Mouse (Mus musculus) cortical plate, adult 2 months (tissue): Measurements from ENCODE around the gene Trim2.

Experiments
- CTCF ChIP-seq: fragments of 200-500 bp; IDR thresholded peaks from 2 replicates; pipeline ENCODE4 v1.5.1; 2011; ENCODE audit warnings: mild to moderate bottlenecking, control low read depth, low read length; ENCODE audit not compliant: insufficient read depth; ENCODE audit errors: extremely low read depth
- POLR2A ChIP-seq: fragments of 200-500 bp; IDR thresholded peaks from 2 replicates; pipeline ENCODE4 v1.6.1; 2011; ENCODE audit warnings: mild to moderate bottlenecking, low read length, control low read depth; ENCODE audit not compliant: insufficient read depth; ENCODE audit errors: extremely low read depth

DNA sequence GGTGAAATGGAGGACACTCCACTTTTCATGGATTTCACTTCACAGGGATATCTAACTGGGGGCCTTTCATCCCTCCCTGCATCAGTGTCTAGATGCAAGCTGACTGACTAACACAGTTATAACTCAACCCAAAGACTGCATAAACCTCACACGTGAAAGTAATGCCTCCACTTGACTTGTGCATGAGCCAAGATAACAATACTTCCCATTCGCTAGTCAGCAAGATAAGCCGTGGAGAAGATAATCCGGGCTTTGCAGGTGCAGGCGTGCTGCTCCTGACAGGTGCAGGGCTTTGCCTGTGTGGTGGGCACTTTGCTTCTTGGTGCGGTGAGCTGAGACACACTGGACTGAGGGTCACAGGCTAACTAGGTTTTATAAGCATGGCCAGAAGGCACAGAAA is 74.4 kb downstream of the Trim2 start:
- TF ChIP-seq CTCF: no peak
- TF ChIP-seq POLR2A: no peak
